ENCODE assay signal across 27 mouse cellular contexts in the genomic region with DNA sequence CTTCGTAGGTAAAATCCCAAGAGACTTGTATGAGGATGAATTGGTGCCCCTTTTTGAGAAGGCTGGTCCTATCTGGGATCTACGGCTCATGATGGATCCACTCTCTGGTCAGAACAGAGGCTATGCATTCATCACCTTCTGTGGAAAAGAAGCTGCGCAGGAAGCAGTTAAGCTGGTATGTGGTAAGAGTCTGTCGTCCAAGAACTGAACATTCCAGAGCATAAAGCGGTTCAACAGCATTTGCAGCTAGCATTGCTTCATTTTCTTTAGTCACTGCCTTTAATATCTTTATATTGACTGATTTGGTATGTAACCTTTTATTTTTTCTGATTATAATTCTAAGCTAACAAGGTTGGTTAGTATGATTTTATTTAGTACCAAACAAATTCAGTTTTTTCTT.
"Had no signal": no experiment of that assay in that cellular context is flagged by ENCODE, and none has a peak within 500 bp of the region (broad histone marks: within the 10 kb centered on the region; RNA-seq: fewer than 3 reads in every experiment).

No protein-coding gene starts in this region.

- H3K4me2 ChIP-seq: heart, embryonic 12.5 days; hindbrain, embryonic 12.5 days; hindbrain, embryonic 14.5 days; intestine, embryonic 15.5 days; limb, embryonic 12.5 days; liver, embryonic 11.5 days; liver, embryonic 13.5 days; liver, embryonic 15.5 days had no signal

- H3K4me1 ChIP-seq: heart, embryonic 10.5 days; hindbrain, embryonic 10.5 days; hindbrain, embryonic 12.5 days; intestine, embryonic 15.5 days; limb, embryonic 10.5 days; limb, embryonic 12.5 days; liver, embryonic 13.5 days; liver, embryonic 15.5 days had no signal

- DNase-seq: gastrocnemius, adult 2 months; gastrocnemius, postnatal 10 days; gastrocnemius, postnatal 25 days; heart, adult 18-20 months; heart, postnatal 4 days; kidney, adult 18-20 months; kidney, adult 8-10 months; kidney, postnatal 10 days; kidney, postnatal 25 days; kidney, postnatal 4 days; liver; liver, embryonic 13.5 days had no signal

- H3K4me3 ChIP-seq: gastrocnemius, adult 2 months; heart, embryonic 10.5 days; heart, embryonic 12.5 days; hindbrain, embryonic 10.5 days; hindbrain, embryonic 12.5 days; intestine, embryonic 15.5 days; layer of hippocampus, adult 2 months; left cerebral cortex, adult 2 months; limb, embryonic 10.5 days; limb, embryonic 12.5 days; liver, embryonic 13.5 days; liver, embryonic 15.5 days had no signal

- H3K27ac ChIP-seq: gastrocnemius, adult 2 months; heart, embryonic 10.5 days; hindbrain, embryonic 10.5 days; hindbrain, embryonic 12.5 days; hindbrain, embryonic 14.5 days; intestine, embryonic 15.5 days; layer of hippocampus, adult 2 months; left cerebral cortex, adult 2 months; limb, embryonic 10.5 days; limb, embryonic 12.5 days; liver, embryonic 13.5 days; liver, embryonic 15.5 days had no signal

- H3K27me3 ChIP-seq: heart, embryonic 12.5 days; hindbrain, embryonic 12.5 days; intestine, embryonic 15.5 days; limb, embryonic 12.5 days; liver, embryonic 13.5 days; liver, embryonic 15.5 days had no signal

- ATAC-seq: hindbrain, embryonic 16.5 days; inflammation-experienced regulatory T-cells, adult 6 months; intestine, embryonic 15.5 days; intestine, postnatal 0 days had no signal

- H3K9me3 ChIP-seq: heart, embryonic 10.5 days; heart, embryonic 12.5 days; hindbrain, embryonic 10.5 days; hindbrain, embryonic 12.5 days; intestine, embryonic 15.5 days; limb, embryonic 10.5 days; limb, embryonic 12.5 days; liver, embryonic 13.5 days; liver, embryonic 15.5 days had no signal

- H3K9ac ChIP-seq: heart, embryonic 12.5 days; hindbrain, embryonic 12.5 days; hindbrain, embryonic 14.5 days; intestine, embryonic 15.5 days; limb, embryonic 12.5 days; liver, embryonic 13.5 days; liver, embryonic 15.5 days had no signal
